Mouse (Mus musculus) spleen, adult 2 months (tissue): ENCODE results near the gene Ccdc63.

Experiments used
- CTCF ChIP-seq: fragments of 200-500 bp; IDR thresholded peaks from 2 replicates; pipeline ENCODE4 v1.5.1; 2011; ENCODE audit warnings: mild to moderate bottlenecking, inconsistent platforms; ENCODE audit not compliant: insufficient read depth, insufficient read length, insufficient replicate concordance; ENCODE audit errors: extremely low read depth
- POLR2A ChIP-seq: fragments of 200-500 bp; IDR thresholded peaks from 2 replicates; pipeline ENCODE4 v1.6.1; 2011; ENCODE audit warnings: low read depth, low read length, inconsistent platforms

GRCm38 (mm10) chr5:122089664-122090063 lies 51.0 kb downstream of the Ccdc63 start:
- TF ChIP-seq CTCF: no peak
- no peak for TF ChIP-seq POLR2A
